Mouse (Mus musculus) layer of hippocampus, adult 18-20 months (tissue): ENCODE data around the gene B130006D01Rik. TPM values are rescaled to one million over a fixed set of nuclear protein-coding genes. Genes with fewer than 3 reads are reported as not detected.

Source experiments
- DNase-seq, 2 experiments: peaks; one replicate each; pipeline ENCODE4 v3.0.0; 2022; ENCODE audit warnings: low spot score in 2 of 2
- total RNA-seq, 2 experiments: library from RNA; stranded (reverse); gene quantifications; 2 replicates each; pipeline ENCODE4 v1.2.3; 2021

Gene B130006D01Rik
- total RNA-seq, 2 experiments from 2014 or later, result 1.4 to 1.5 TPM

GRCm38 (mm10) chr11:95769208-95769607, 45.8 kb downstream of the B130006D01Rik start:
- DNase-seq, result no peak

GRCm38 (mm10) chr11:95770720-95771364, 47.5 kb downstream of the B130006D01Rik start:
- no peak for DNase-seq

- DNase-seq, result no peak
These were observed 48.3 kb downstream of the B130006D01Rik start for GRCm38 (mm10) chr11:95771665-95772064.

GRCm38 (mm10) chr11:95773264-95773663, 49.9 kb downstream of the B130006D01Rik start:
- no peak for DNase-seq

Other genes starting within 250 kb of the B130006D01Rik start
- gene Nxph3, start 209.0 kb upstream of the B130006D01Rik start, total RNA-seq, result 10 to 100 TPM; 16.5 to 26.3 TPM
- 1 to 10 TPM; 1.8 to 1.9 TPM for gene Ngfr, start 135.9 kb upstream of the B130006D01Rik start, total RNA-seq
- 100 to 1,000 TPM in 1 of 2 experiments, 10 to 100 TPM in 1; 99.0 to 102 TPM for gene Phb, start 56.6 kb upstream of the B130006D01Rik start, total RNA-seq
- 10 to 100 TPM; 45.1 to 50.3 TPM for gene Zfp652, start 10.9 kb upstream of the B130006D01Rik start, total RNA-seq
- gene Phospho1, start 100.9 kb downstream of the B130006D01Rik start, total RNA-seq, result 10 to 100 TPM; 48.7 to 52.6 TPM
- gene Gngt2, start 113.6 kb downstream of the B130006D01Rik start, total RNA-seq, result 1 to 10 TPM; 2.0 to 5.1 TPM
- gene Abi3, start 118.9 kb downstream of the B130006D01Rik start, total RNA-seq, result 1 to 10 TPM; 6.1 to 6.6 TPM
- not detected for gene B4galnt2, start 191.3 kb downstream of the B130006D01Rik start, total RNA-seq